Mouse (Mus musculus): ENCODE data around the gene Scamp4. TPM values are rescaled to one million over a fixed set of nuclear protein-coding genes. Genes with fewer than 3 reads are reported as not detected.
"Not testable (repeated sequence)": the region's sequence is repeated elsewhere in the genome, so short reads cannot be mapped to it uniquely, and the experiment has no call there.

Scamp4 gene
- polyA plus RNA-seq, 1 experiment from 2014 or later, result 86.1 TPM

GRCm38 (mm10) chr10:80604988-80605387 is 2.3 kb downstream of the Scamp4 start:
- H3K4me2 ChIP-seq, result no peak overlapping the region
- no peak overlapping the region for H3K4me3 ChIP-seq (replicated peaks)
- peaks cover 37% of the 10 kb centered on the region for H3K36me3 ChIP-seq
- H3K27me3 ChIP-seq (replicated peaks), result no peaks in the 10 kb centered on the region
- H3K9ac ChIP-seq, result no peak overlapping the region
- H3K27ac ChIP-seq, result no peak overlapping the region
- ATAC-seq (ENCODE audit: insufficient read depth, low FRiP score, low read depth), result no peak
- 88% methylated on average over 2 of the region's 2 CpGs for WGBS
- no peaks in the 10 kb centered on the region for H3K9me3 ChIP-seq
- H3K4me1 ChIP-seq, result peaks cover 18% of the 10 kb centered on the region

GRCm38 (mm10) chr10:80605721-80606120 is 3.0 kb downstream of the Scamp4 start, which contains the start of gene Gm49322:
Gene Gm49322 (plus strand): TSS chr10:80606021.
- H3K9me3 ChIP-seq; H3K4me3 ChIP-seq (replicated peaks); H3K27me3 ChIP-seq (replicated peaks); H3K27ac ChIP-seq; H3K4me2 ChIP-seq; ATAC-seq (ENCODE audit: insufficient read depth, low FRiP score, low read depth); H3K9ac ChIP-seq: not testable (repeated sequence)
- WGBS, result 83% methylated on average over 4 of the region's 4 CpGs
- Histone ChIP-seq H3K4me1 (peaks cover 18% of the 10 kb centered on the region), H3K36me3 (peaks cover 37% of the 10 kb centered on the region)

DNA sequence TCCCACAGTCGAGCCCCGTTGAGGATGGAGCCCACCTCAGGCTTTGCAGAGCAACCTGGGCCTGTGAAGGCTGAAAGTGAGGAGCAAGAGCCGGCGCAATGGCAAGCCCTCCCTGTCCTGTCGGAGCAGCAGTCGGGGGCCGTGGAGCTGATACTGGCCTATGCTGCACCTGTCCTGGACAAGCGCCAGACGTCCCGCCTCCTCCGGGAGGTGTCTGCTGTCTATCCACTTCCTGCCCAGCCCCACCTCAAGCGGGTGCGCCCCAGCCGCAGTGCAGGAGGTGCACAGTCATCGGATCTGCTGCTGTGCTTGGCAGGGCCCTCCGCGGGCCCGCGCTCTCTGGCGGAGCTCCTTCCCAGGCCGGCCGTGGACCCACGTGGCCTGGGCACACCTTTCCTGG is 3.6 kb downstream of the Scamp4 start:
- no peaks in the 10 kb centered on the region for H3K27me3 ChIP-seq (replicated peaks)
- no peak overlapping the region for H3K27ac ChIP-seq
- peaks cover 18% of the 10 kb centered on the region for H3K4me1 ChIP-seq
- no peak overlapping the region for H3K9ac ChIP-seq
- peaks cover 37% of the 10 kb centered on the region for H3K36me3 ChIP-seq
- no peak overlapping the region for H3K4me3 ChIP-seq (replicated peaks)
- H3K4me2 ChIP-seq, result no peak overlapping the region
- no peak for ATAC-seq (ENCODE audit: insufficient read depth, low FRiP score, low read depth)
- 78% methylated on average over 23 of the region's 23 CpGs for WGBS
- no peaks in the 10 kb centered on the region for H3K9me3 ChIP-seq

- Histone ChIP-seq H3K4me2 (no peak overlapping the region), H3K27ac (no peak overlapping the region), H3K27me3 (replicated peaks) (no peaks in the 10 kb centered on the region), H3K4me1 (peaks cover 18% of the 10 kb centered on the region), H3K9ac (no peak overlapping the region), H3K9me3 (no peaks in the 10 kb centered on the region), H3K4me3 (replicated peaks) (no peak overlapping the region), H3K36me3 (peaks cover 37% of the 10 kb centered on the region)
- WGBS, result 93% methylated on average over 34 of the region's 34 CpGs
- no peak for ATAC-seq (ENCODE audit: insufficient read depth, low FRiP score, low read depth)
Measured at GRCm38 (mm10) chr10:80606737-80607350, 4.2 kb downstream of the Scamp4 start.

DNA sequence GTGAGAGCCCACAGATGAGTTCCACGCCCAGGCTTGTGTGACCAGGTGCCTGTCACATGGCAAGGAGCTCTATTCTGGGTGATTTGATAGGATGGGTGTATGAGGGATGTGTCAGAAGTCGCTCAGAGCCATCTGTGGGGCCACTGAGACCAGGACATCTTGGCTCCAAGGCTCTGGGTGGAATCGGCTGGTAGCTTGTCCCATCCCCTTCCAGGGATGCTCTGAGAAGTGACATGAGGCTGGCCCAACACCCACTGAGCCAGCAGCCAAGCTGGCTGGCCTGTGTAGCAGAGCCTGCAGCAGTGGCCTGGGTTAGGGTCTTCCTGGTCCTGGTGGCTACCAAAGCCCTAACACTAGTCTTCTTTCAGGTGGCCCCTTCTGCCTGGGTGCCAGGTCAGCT is 5.8 kb downstream of the Scamp4 start:
- H3K36me3 ChIP-seq, result peaks cover 37% of the 10 kb centered on the region

DNA sequence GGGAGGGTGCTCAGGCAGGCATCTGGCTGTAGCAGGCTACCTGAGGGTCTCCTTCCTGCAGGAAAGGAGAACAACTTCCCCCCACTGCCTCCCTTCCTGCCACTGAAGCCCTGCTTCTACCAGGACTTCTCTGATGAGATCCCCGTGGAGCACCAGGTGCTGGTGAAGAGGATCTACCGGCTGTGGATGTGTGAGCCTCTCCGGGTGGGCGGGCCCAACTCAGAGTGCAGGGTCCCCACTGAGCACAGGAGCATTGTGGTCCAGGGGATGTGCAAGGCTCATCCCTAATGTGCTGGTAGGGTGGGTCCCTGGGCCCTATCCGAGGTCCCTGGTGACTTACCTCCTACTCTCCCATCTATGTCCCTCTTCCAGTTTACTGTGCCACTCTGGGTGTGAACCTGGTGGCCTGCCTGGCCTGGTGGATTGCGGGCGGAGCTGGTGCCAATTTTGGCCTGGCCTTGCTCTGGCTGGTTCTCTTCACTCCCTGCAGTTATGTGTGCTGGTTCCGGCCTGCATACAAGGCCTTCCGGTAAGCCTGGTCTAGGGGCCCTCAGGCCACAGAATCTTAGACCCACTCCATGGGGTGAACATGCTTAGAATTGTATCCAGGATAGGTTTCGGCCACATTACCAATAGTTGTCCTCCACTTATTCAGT is 6.7 kb downstream of the Scamp4 start:
- Histone ChIP-seq H3K36me3 (peaks cover 38% of the 10 kb centered on the region), H3K27me3 (replicated peaks) (no peaks in the 10 kb centered on the region), H3K9ac (no peak overlapping the region), H3K9me3 (no peaks in the 10 kb centered on the region), H3K4me1 (peaks cover 7% of the 10 kb centered on the region), H3K4me3 (replicated peaks) (no peak overlapping the region), H3K27ac (no peak overlapping the region), H3K4me2 (no peak overlapping the region)
- WGBS, result 87% methylated on average over 10 of the region's 10 CpGs
- no peak for ATAC-seq (ENCODE audit: insufficient read depth, low FRiP score, low read depth)

More for the DNA sequence above, 5.8 kb downstream of the Scamp4 start:
- ATAC-seq (ENCODE audit: insufficient read depth, low FRiP score, low read depth), result no peak
- WGBS, result 91% methylated on average over 3 of the region's 3 CpGs
- Histone ChIP-seq H3K4me2 (no peak overlapping the region), H3K9me3 (no peaks in the 10 kb centered on the region), H3K4me1 (peaks cover 16% of the 10 kb centered on the region), H3K9ac (no peak overlapping the region), H3K4me3 (replicated peaks) (no peak overlapping the region), H3K27ac (no peak overlapping the region), H3K27me3 (replicated peaks) (no peaks in the 10 kb centered on the region)

GRCm38 (mm10) chr10:80610116-80610785 is 7.6 kb downstream of the Scamp4 start:
- Histone ChIP-seq H3K9ac (no peak overlapping the region), H3K4me3 (replicated peaks) (no peak overlapping the region), H3K9me3 (no peaks in the 10 kb centered on the region), H3K27ac (no peak overlapping the region), H3K4me1 (peaks cover 3% of the 10 kb centered on the region; the same call in 1 of the 2 replicates), H3K4me2 (no peak overlapping the region), H3K27me3 (replicated peaks) (no peaks in the 10 kb centered on the region), H3K36me3 (peaks cover 47% of the 10 kb centered on the region)
- WGBS, result 90% methylated on average over 9 of the region's 9 CpGs
- no peak for ATAC-seq (ENCODE audit: insufficient read depth, low FRiP score, low read depth)

- no peak for ATAC-seq (ENCODE audit: insufficient read depth, low FRiP score, low read depth)
- Histone ChIP-seq H3K9me3 (no peaks in the 10 kb centered on the region), H3K4me3 (replicated peaks) (no peak overlapping the region), H3K9ac (no peak overlapping the region), H3K27me3 (replicated peaks) (no peaks in the 10 kb centered on the region), H3K27ac (no peak overlapping the region), H3K4me1 (peaks cover 3% of the 10 kb centered on the region; the same call in 1 of the 2 replicates), H3K36me3 (peaks cover 54% of the 10 kb centered on the region), H3K4me2 (no peak overlapping the region)
- 67% methylated on average over 4 of the region's 4 CpGs for WGBS
Measured at GRCm38 (mm10) chr10:80611024-80611423, 8.4 kb downstream of the Scamp4 start.

GRCm38 (mm10) chr10:80611905-80612304 is 9.2 kb downstream of the Scamp4 start:
- no peaks in the 10 kb centered on the region for H3K4me1 ChIP-seq
- peaks cover 46% of the 10 kb centered on the region for H3K36me3 ChIP-seq
- H3K4me2 ChIP-seq, result no peak overlapping the region
- no peaks in the 10 kb centered on the region for H3K27me3 ChIP-seq (replicated peaks)
- no peak overlapping the region for H3K9ac ChIP-seq
- no peak overlapping the region for H3K27ac ChIP-seq
- ATAC-seq (ENCODE audit: insufficient read depth, low FRiP score, low read depth), result no peak
- no peaks in the 10 kb centered on the region for H3K9me3 ChIP-seq
- WGBS, result 87% methylated on average over 3 of the region's 3 CpGs
- H3K4me3 ChIP-seq (replicated peaks), result no peak overlapping the region

DNA sequence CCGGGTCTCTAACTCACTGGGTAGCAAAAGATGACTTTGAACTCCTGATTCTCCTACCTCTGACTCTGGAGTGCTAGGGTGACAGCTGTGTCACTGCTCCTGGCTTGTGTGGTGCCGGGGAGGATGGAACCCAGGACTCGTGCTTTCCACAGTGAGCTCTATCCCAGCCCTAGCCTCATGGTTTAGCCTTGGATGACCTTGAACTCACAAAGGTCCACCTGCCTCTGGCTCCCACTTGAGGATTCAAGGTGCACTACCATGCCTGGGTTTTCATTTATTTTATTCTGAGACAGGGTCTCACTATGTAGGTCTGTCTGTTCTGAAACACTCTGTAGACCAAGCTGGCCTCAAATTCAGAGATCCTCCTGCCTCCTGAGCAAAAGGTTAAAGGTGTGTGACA is 11.1 kb downstream of the Scamp4 start:
- Histone ChIP-seq H3K27ac (no peak overlapping the region), H3K4me2 (no peak overlapping the region), H3K27me3 (replicated peaks) (no peaks in the 10 kb centered on the region), H3K4me1 (no peaks in the 10 kb centered on the region), H3K4me3 (replicated peaks) (no peak overlapping the region), H3K36me3 (peaks cover 27% of the 10 kb centered on the region), H3K9ac (no peak overlapping the region), H3K9me3 (no peaks in the 10 kb centered on the region)
- WGBS, result 76% methylated on average over 3 of the region's 3 CpGs
- no peak for ATAC-seq (ENCODE audit: insufficient read depth, low FRiP score, low read depth)

GRCm38 (mm10) chr10:80614351-80614750 is 11.7 kb downstream of the Scamp4 start:
- WGBS, result 90% methylated on average over 6 of the region's 6 CpGs

DNA sequence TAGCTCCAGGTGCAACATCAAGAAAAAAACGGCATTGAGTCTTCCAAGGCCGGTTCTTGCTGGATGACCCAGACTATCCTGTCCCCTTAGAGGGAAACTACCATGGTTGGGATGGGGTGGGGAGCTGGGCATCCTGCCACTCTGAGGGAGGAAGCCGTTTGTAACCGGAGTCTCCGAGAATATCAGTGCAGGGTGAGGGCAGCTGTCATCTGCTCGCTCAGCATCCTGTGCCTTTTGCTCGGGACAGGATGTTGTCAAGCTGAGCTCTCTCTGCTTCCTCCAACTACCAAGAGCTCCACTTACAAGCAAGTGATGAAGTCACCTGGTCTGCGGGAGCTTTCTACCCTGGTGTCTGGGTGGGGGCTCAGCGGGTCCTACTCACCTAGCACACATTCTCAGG is 15.5 kb downstream of the Scamp4 start:
- Histone ChIP-seq H3K27ac (no peak overlapping the region), H3K4me2 (no peak overlapping the region)
- 68% methylated on average over 9 of the region's 9 CpGs for WGBS

More at GRCm38 (mm10) chr10:80614351-80614750, 11.7 kb downstream of the Scamp4 start:
- Histone ChIP-seq H3K9me3 (no peaks in the 10 kb centered on the region), H3K4me2 (no peak overlapping the region), H3K4me3 (replicated peaks) (no peak overlapping the region), H3K27me3 (replicated peaks) (no peaks in the 10 kb centered on the region), H3K36me3 (peaks cover 21% of the 10 kb centered on the region), H3K4me1 (no peaks in the 10 kb centered on the region), H3K27ac (no peak overlapping the region), H3K9ac (no peak overlapping the region)
- ATAC-seq (ENCODE audit: insufficient read depth, low FRiP score, low read depth), result no peak

More for the DNA sequence above, 15.5 kb downstream of the Scamp4 start:
- Histone ChIP-seq H3K4me3 (replicated peaks) (no peak overlapping the region), H3K9ac (no peak overlapping the region), H3K36me3 (peaks cover 17% of the 10 kb centered on the region), H3K27me3 (replicated peaks) (no peaks in the 10 kb centered on the region), H3K4me1 (peaks cover 5% of the 10 kb centered on the region), H3K9me3 (no peaks in the 10 kb centered on the region)
- no peak for ATAC-seq (ENCODE audit: insufficient read depth, low FRiP score, low read depth)
